Mouse (Mus musculus) limb, embryonic 13.5 days (tissue): Measurements from ENCODE around the gene Tmem87b. TPM values are rescaled to one million over a fixed set of nuclear protein-coding genes. Genes with fewer than 3 reads are reported as not detected.

Experiments used
- ATAC-seq: fragments of 200-750 bp; cut with Nextera tagmentation; 2 replicates; pipeline ENCODE4 v1.8.0; 2017; ENCODE audit warnings: low read depth, moderate number of reproducible peaks, moderate TSS enrichment; ENCODE audit not compliant: low FRiP score
- H3K27ac ChIP-seq: fragments of 300-500 bp; sonication (generic); 2 replicates; pipeline ENCODE4 v1.5.1; 2015; ENCODE audit warnings: inconsistent platforms, mild to moderate bottlenecking, moderate library complexity
- H3K27me3 ChIP-seq: fragments of 300-500 bp; sonication (generic); 2 replicates; pipeline ENCODE4 v1.6.1; 2015; ENCODE audit warnings: mild to moderate bottlenecking, inconsistent platforms
- H3K36me3 ChIP-seq: fragments of 300-500 bp; sonication (generic); 2 replicates; pipeline ENCODE4 v1.6.1; 2015; ENCODE audit warnings: inconsistent platforms, mild to moderate bottlenecking, moderate library complexity
- H3K4me1 ChIP-seq: fragments of 300-500 bp; sonication (generic); 2 replicates; pipeline ENCODE4 v1.6.1; 2015; ENCODE audit warnings: inconsistent platforms
- H3K4me2 ChIP-seq: fragments of 300-500 bp; sonication (generic); replicated peaks from 2 replicates; pipeline ENCODE4 v1.6.1; 2015; ENCODE audit warnings: inconsistent platforms, mild to moderate bottlenecking, moderate library complexity
- H3K4me3 ChIP-seq: fragments of 300-500 bp; sonication (generic); 2 replicates; pipeline ENCODE4 v1.5.1; 2015; ENCODE audit warnings: moderate library complexity, mild to moderate bottlenecking, inconsistent platforms
- H3K9ac ChIP-seq: fragments of 300-500 bp; sonication (generic); 2 replicates; pipeline ENCODE4 v1.6.1; 2015; ENCODE audit warnings: mild to moderate bottlenecking, inconsistent platforms
- H3K9me3 ChIP-seq: fragments of 300-500 bp; sonication (generic); 2 replicates; pipeline ENCODE4 v1.6.1; 2016; ENCODE audit warnings: inconsistent platforms
- WGBS: fragments of 180-500 bp; shearing (Covaris S2); methylation state at CpG from one replicate; pipeline ENCODE4 v1.1.7; 2015; 5-methylcytosine and 5-hydroxymethylcytosine counted together
- polyA plus RNA-seq: library from polyadenylated mRNA; unstranded; fragments of >200 nt; fragmentation: Nextera tagmentation; extraction: Ambion mirVana; gene quantifications from 2 replicates; pipeline ENCODE4 v1.2.1, GENCODE M21; 2015

Tmem87b gene
- polyA plus RNA-seq, 1 experiment from 2014 or later = 33.8 TPM

DNA sequence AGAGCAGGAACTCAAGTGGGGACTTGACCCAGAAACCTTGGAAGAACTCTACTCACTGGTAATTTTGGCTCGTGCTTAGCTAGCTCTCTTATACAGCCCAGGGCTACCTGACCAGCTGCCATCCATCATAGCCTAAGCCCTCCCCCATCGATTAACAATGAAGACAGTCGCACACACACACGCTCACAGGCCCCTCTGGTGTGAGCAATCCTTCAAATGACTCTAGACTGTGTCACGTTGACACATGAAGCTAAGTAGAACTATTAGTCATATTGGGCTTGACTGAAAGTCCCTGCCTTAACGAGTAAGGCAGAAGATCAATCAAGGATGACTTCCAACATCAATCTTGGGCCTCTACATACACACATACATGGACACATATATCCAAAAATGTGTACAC, 84.9 kb downstream of the Tmem87b start:
- H3K9me3 ChIP-seq = peaks cover 13% of the 10 kb centered on the region; the same call in 1 of the 2 replicates
- no peak overlapping the region for H3K4me3 ChIP-seq
- H3K4me1 ChIP-seq = 0 out of 2 replicates have a peak, but pooled peaks cover 4% of the 10 kb centered on the region
- no peak overlapping the region for H3K9ac ChIP-seq
- no peak overlapping the region for H3K27ac ChIP-seq
- no peak for ATAC-seq
- no peaks in the 10 kb centered on the region for H3K27me3 ChIP-seq
- 78% methylated on average over 6 of the region's 6 CpGs for WGBS
- H3K36me3 ChIP-seq = no peaks in the 10 kb centered on the region
- no peak overlapping the region for H3K4me2 ChIP-seq

DNA sequence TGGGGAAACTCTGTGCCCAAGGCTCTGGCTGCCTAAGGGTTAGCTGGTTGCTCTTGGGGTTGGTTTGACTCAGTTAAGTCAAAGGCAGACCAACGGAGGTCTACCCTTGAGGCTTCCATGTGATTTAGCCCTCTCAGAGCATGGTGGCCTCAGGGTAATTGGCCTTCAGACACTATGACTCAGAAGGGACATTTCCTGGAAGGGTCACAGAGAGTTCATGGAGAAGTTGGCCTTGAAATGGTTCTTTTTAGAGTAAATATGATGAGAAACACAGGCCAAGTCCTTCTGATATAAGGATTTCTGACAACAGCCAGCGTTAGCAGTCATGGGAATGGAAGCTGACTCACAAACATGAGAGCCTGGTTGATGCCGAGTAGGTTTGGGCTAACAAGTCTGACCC, 85.7 kb downstream of the Tmem87b start:
- Histone ChIP-seq H3K27ac (no peak overlapping the region), H3K4me1 (0 out of 2 replicates have a peak, but pooled peaks cover 4% of the 10 kb centered on the region), H3K4me3 (no peak overlapping the region), H3K9ac (no peak overlapping the region), H3K27me3 (no peaks in the 10 kb centered on the region), H3K9me3 (peaks cover 13% of the 10 kb centered on the region; the same call in 1 of the 2 replicates), H3K4me2 (no peak overlapping the region), H3K36me3 (no peaks in the 10 kb centered on the region)
- 85% methylated on average over 3 of the region's 3 CpGs for WGBS
- ATAC-seq = no peak

Other genes starting within 250 kb of the Tmem87b start
- gene Spdye4c, start 226.9 kb upstream of the Tmem87b start, polyA plus RNA-seq = not detected in 2 replicates
- gene Anapc1, start 130.7 kb upstream of the Tmem87b start, polyA plus RNA-seq = 60.8 and 73.0 TPM in 2 replicates
- 13.1 and 15.6 TPM in 2 replicates for gene Mertk, start 119.2 kb upstream of the Tmem87b start, polyA plus RNA-seq
- gene Fbln7, start 44.9 kb downstream of the Tmem87b start, polyA plus RNA-seq = 6.3 and 7.3 TPM in 2 replicates
- 7.5 and 9.3 TPM in 2 replicates for gene Zc3h8, start 126.0 kb downstream of the Tmem87b start, polyA plus RNA-seq
- 1.9 and 2.0 TPM in 2 replicates for gene Zc3h6, start 149.3 kb downstream of the Tmem87b start, polyA plus RNA-seq
- gene Gm10762, start 149.6 kb downstream of the Tmem87b start, polyA plus RNA-seq = 21.3 and 21.5 TPM in 2 replicates
- gene Vinac1, start 230.1 kb downstream of the Tmem87b start, polyA plus RNA-seq = 0.09 and 0.14 TPM in 2 replicates
- 19.4 and 22.0 TPM in 2 replicates for gene Ttl, start 247.8 kb downstream of the Tmem87b start, polyA plus RNA-seq